Mouse (Mus musculus): ENCODE measurements at regions not wholly inside any gene's neighbourhood (a gene's known extent, or its start where the extent isn't known, plus 50 kb on each side); places are given as distances from the start of the nearest gene placed in this dataset.

DNA sequence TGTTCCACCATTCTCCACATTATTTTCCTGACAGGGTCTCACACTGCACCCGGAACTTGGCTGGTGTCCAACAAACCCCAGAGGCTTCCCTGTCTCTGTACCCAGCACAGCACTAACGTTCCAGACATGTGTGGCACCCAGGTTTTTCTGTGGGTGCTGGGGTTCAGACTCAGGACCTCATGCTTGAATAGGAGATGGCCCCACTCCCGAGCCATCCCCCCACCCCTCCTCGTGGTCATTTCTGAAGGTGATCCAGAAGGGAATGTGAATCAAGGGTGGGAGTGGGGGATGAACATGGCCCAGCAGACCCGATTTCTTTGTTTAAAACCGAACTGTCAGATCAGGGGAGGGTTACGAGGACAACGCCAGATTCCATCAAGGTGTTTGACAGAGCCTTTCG, 245.6 kb downstream of the Tbc1d1 start:
- Histone ChIP-seq H3K4me2 (no peak overlapping the region), H3K27ac (ENCODE audit: low read depth, low read length) (no peak overlapping the region), H3K9me3 (ENCODE audit: control insufficient read depth, low read length) (no peaks in the 10 kb centered on the region), H3K27me3 (replicated peaks; ENCODE audit: control insufficient read depth, insufficient read depth, low read length) (no peaks in the 10 kb centered on the region), H3K4me1 (replicated peaks; ENCODE audit: control insufficient read depth, insufficient read depth, low read length) (no peaks in the 10 kb centered on the region), H3K4me3 (ENCODE audit: low read depth, low read length) (no peak overlapping the region), H3K36me3 (ENCODE audit: control insufficient read depth, insufficient read depth, low read length) (no peaks in the 10 kb centered on the region), H3K9ac (ENCODE audit: low read depth, low read length) (no peak overlapping the region)
- WGBS, result 81% methylated on average over 9 of the region's 9 CpGs
- ATAC-seq (replicated peaks; ENCODE audit: low FRiP score) (no peak), DNase-seq (ENCODE audit: low spot score) (no peak)

DNA sequence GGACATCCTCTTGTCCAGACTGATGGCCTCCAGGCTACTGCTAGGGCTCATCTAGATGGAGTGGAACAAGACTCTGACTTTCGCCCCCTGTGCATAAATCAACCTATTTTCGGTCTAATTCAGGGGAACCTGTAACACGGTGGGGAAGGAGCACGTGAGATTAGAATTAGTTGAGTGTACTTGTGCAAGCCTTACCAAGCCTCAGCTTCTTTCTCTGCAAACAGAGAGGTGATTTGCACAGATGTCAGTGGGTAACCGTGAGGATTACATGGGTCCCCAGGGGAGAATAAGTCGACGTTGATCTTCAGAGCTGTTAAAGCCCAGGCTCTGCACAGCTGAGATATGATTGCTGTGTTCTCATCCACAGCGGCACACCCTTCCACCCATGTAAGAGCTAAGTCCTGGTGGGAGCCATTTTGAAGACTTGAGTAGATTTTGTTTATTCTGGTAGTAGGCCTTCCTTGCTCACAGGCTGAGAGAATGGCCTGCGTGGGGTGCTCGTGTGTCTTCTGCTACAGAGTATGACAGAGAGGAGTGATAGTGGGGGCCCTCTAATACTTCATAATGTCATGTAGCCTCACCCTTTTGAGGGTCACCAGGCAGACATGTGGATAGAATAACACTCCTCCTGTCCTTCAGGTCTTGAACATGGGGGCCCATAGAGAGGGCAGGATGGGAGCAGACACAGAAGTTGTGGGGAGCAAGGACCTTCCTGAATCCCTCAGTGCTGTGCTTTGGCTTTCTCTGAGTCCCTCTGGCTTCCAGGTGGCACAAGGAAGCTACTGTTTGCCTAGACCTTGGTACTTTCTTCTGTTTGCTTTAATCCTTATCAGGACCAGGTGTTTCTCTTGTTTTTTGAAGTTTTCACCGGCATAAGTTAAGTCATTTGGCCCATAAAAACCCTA, 247.2 kb downstream of the Tbc1d1 start:
- Histone ChIP-seq H3K4me1 (replicated peaks; ENCODE audit: control insufficient read depth, insufficient read depth, low read length) (no peaks in the 10 kb centered on the region), H3K27ac (ENCODE audit: low read depth, low read length) (no peak overlapping the region), H3K9me3 (ENCODE audit: control insufficient read depth, low read length) (no peaks in the 10 kb centered on the region), H3K27me3 (replicated peaks; ENCODE audit: control insufficient read depth, insufficient read depth, low read length) (no peaks in the 10 kb centered on the region), H3K4me3 (ENCODE audit: low read depth, low read length) (no peak overlapping the region), H3K4me2 (no peak overlapping the region), H3K9ac (ENCODE audit: low read depth, low read length) (no peak overlapping the region), H3K36me3 (ENCODE audit: control insufficient read depth, insufficient read depth, low read length) (no peaks in the 10 kb centered on the region)
- 76% methylated on average over 11 of the region's 11 CpGs for WGBS
- DNase-seq (ENCODE audit: low spot score) (no peak), ATAC-seq (replicated peaks; ENCODE audit: low FRiP score) (no peak)

DNA sequence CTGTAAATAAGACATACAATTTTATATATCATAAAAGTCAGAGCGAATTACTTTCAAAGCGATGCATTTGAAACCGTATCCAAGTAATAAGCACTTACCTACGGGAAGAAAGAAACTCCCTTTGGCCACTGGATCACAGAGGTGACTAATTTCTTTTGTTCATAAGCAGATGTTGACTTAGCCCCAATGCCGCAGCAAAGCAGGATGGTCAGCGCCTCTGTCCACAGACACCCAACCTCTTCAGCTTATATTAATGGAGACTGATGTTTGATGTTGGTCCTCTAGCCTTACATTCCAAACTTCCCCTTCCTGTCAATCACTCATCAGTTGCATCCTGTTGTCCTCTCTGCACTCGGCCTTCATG, 247.9 kb downstream of the Tbc1d1 start:
- Histone ChIP-seq H3K4me2 (no peak overlapping the region), H3K9me3 (ENCODE audit: control insufficient read depth, low read length) (no peaks in the 10 kb centered on the region), H3K4me3 (ENCODE audit: low read depth, low read length) (no peak overlapping the region), H3K36me3 (ENCODE audit: control insufficient read depth, insufficient read depth, low read length) (no peaks in the 10 kb centered on the region), H3K27ac (ENCODE audit: low read depth, low read length) (no peak overlapping the region), H3K9ac (ENCODE audit: low read depth, low read length) (no peak overlapping the region), H3K27me3 (replicated peaks; ENCODE audit: control insufficient read depth, insufficient read depth, low read length) (no peaks in the 10 kb centered on the region), H3K4me1 (replicated peaks; ENCODE audit: control insufficient read depth, insufficient read depth, low read length) (no peaks in the 10 kb centered on the region)
- ATAC-seq (replicated peaks; ENCODE audit: low FRiP score) (no peak), DNase-seq (ENCODE audit: low spot score) (no peak)
- WGBS, result 83% methylated on average over 7 of the region's 7 CpGs

DNA sequence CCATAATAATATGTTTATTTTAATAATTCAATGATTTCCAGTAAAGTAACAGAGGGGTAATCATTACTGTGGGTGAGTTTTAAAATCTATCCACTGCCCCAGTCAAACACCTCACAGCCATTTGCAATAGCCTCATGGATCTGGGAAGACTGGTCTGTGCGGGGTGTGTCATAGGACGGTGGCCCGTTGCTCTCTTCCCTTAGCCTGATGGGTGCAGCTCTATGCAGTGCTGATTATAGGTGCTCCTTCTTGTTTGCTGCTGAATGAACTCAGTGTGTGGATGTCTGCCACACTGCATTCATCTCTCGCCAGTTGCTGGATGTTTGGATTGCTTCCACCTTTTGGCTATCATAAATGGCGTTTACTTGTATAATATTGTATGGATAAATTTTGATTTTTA, 248.4 kb downstream of the Tbc1d1 start:
- no peak overlapping the region for H3K9ac ChIP-seq (ENCODE audit: low read depth, low read length)
- no peak overlapping the region for H3K27ac ChIP-seq (ENCODE audit: low read depth, low read length)
- H3K27me3 ChIP-seq (replicated peaks; ENCODE audit: control insufficient read depth, insufficient read depth, low read length), result no peaks in the 10 kb centered on the region
- H3K4me1 ChIP-seq (replicated peaks; ENCODE audit: control insufficient read depth, insufficient read depth, low read length), result no peaks in the 10 kb centered on the region
- no peaks in the 10 kb centered on the region for H3K36me3 ChIP-seq (ENCODE audit: control insufficient read depth, insufficient read depth, low read length)
- no peak overlapping the region for H3K4me2 ChIP-seq
- H3K9me3 ChIP-seq (ENCODE audit: control insufficient read depth, low read length), result no peaks in the 10 kb centered on the region
- 81% methylated on average over 5 of the region's 5 CpGs for WGBS
- no peak overlapping the region for H3K4me3 ChIP-seq (ENCODE audit: low read depth, low read length)
- DNase-seq (ENCODE audit: low spot score), result no peak
- no peak for ATAC-seq (replicated peaks; ENCODE audit: low FRiP score)

DNA sequence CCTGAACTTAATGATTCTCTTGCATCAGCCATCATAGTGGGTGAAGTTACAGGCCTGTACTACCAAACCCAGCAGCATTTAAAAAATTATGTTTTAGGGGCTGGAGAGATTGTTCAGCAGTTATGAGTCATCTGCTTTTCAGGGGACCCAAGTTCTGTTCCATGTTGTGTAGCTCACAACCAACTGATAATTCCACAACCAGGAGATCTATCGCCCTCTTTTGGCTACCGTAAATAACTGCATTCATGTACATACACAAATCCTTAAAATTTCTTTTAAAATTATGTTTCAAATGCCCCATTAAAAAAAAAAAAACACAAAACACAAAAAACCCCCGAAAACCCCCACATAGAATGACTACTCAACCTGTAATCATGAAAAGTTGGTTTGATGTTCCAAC, 252.8 kb downstream of the Tbc1d1 start:
- DNase-seq (ENCODE audit: low spot score), result no peak
- no peak for ATAC-seq (replicated peaks; ENCODE audit: low FRiP score)
- H3K4me2 ChIP-seq, result no peak overlapping the region
- H3K4me3 ChIP-seq (ENCODE audit: low read depth, low read length), result no peak overlapping the region
- H3K36me3 ChIP-seq (ENCODE audit: control insufficient read depth, insufficient read depth, low read length), result no peaks in the 10 kb centered on the region
- no peaks in the 10 kb centered on the region; the same call in none of the 2 replicates for H3K4me1 ChIP-seq (replicated peaks; ENCODE audit: control insufficient read depth, insufficient read depth, low read length)
- no peak overlapping the region for H3K9ac ChIP-seq (ENCODE audit: low read depth, low read length)
- 66% methylated on average over 3 of the region's 3 CpGs for WGBS
- H3K9me3 ChIP-seq (ENCODE audit: control insufficient read depth, low read length), result no peaks in the 10 kb centered on the region
- H3K27ac ChIP-seq (ENCODE audit: low read depth, low read length), result no peak overlapping the region
- H3K27me3 ChIP-seq (replicated peaks; ENCODE audit: control insufficient read depth, insufficient read depth, low read length), result no peaks in the 10 kb centered on the region

DNA sequence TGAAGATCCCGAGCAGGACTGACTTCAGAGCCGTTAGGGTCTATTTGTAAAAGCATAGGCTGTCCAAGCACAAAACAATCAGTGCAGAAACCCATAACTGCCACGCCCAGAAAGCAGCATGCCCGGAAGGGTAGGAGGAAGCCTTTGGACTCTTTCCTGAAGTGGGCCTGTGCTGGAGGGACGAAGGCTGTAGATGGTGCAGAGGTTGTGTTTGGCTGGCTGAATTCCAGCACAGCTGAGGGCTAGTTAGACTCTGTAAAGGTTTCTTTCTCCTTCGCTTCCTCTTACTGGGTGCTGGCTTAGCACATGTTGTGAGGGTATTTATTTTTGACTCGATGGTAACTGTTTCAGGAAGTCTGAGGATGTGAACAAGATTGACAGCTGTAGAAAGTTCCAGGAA, 254.5 kb downstream of the Tbc1d1 start:
- Histone ChIP-seq H3K4me2 (no peak overlapping the region), H3K9me3 (ENCODE audit: control insufficient read depth, low read length) (no peaks in the 10 kb centered on the region), H3K27ac (ENCODE audit: low read depth, low read length) (no peak overlapping the region), H3K27me3 (replicated peaks; ENCODE audit: control insufficient read depth, insufficient read depth, low read length) (no peaks in the 10 kb centered on the region), H3K36me3 (ENCODE audit: control insufficient read depth, insufficient read depth, low read length) (no peaks in the 10 kb centered on the region), H3K4me1 (replicated peaks; ENCODE audit: control insufficient read depth, insufficient read depth, low read length) (no peaks in the 10 kb centered on the region; the same call in none of the 2 replicates), H3K9ac (ENCODE audit: low read depth, low read length) (no peak overlapping the region), H3K4me3 (ENCODE audit: low read depth, low read length) (no peak overlapping the region)
- ATAC-seq (replicated peaks; ENCODE audit: low FRiP score) (no peak), DNase-seq (ENCODE audit: low spot score) (no peak)
- 56% methylated on average over 7 of the region's 7 CpGs for WGBS

DNA sequence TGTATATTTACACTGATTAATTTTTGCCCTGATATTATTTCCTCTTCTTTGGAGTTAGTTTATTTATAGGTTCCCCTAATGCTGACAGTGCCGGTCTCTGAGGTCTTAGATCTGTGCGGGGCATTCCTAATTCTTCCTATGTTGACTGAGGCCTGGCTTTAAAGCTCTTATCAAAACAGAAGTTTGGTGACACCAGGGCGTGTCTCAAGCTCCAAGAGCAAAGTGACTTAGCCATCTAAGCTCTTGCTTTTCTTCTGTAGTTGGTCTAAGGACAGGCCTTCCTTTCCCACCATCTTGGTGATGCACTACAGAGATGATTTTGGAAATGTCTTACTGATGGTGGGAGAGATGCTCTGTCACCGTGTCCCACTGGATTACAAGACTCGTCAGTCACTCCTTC, 258.4 kb downstream of the Tbc1d1 start:
- no peak overlapping the region for H3K4me3 ChIP-seq (ENCODE audit: low read depth, low read length)
- H3K27ac ChIP-seq (ENCODE audit: low read depth, low read length), result no peak overlapping the region
- no peaks in the 10 kb centered on the region; the same call in none of the 2 replicates for H3K4me1 ChIP-seq (replicated peaks; ENCODE audit: control insufficient read depth, insufficient read depth, low read length)
- 70% methylated on average over 5 of the region's 5 CpGs for WGBS
- no peaks in the 10 kb centered on the region for H3K9me3 ChIP-seq (ENCODE audit: control insufficient read depth, low read length)
- no peaks in the 10 kb centered on the region for H3K36me3 ChIP-seq (ENCODE audit: control insufficient read depth, insufficient read depth, low read length)
- H3K9ac ChIP-seq (ENCODE audit: low read depth, low read length), result no peak overlapping the region
- no peak for DNase-seq (ENCODE audit: low spot score)
- H3K27me3 ChIP-seq (replicated peaks; ENCODE audit: control insufficient read depth, insufficient read depth, low read length), result no peaks in the 10 kb centered on the region
- ATAC-seq (replicated peaks; ENCODE audit: low FRiP score), result no peak
- H3K4me2 ChIP-seq, result no peak overlapping the region

DNA sequence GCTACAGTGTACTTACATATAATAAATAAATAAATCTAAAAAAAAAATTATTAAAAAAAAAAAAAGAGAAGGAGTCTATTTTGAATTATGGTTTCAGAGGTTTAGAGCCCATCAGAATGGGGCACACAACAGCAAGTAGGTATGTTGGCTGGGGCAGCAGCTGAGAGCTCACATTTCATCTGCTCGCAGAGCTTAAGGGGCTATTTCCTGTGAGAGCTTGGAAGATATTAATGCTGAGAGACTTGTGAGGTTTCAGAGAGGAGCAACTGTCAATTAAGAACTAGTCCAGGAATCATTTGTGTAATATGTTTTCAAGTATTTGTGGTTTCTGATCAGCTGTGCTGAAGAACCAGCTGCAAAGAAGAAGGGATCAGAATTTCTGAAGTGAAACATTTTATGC, 263.3 kb downstream of the Tbc1d1 start:
- Histone ChIP-seq H3K4me3 (ENCODE audit: low read depth, low read length) (no peak overlapping the region), H3K9me3 (ENCODE audit: control insufficient read depth, low read length) (no peaks in the 10 kb centered on the region), H3K4me1 (replicated peaks; ENCODE audit: control insufficient read depth, insufficient read depth, low read length) (no peaks in the 10 kb centered on the region), H3K27ac (ENCODE audit: low read depth, low read length) (no peak overlapping the region), H3K27me3 (replicated peaks; ENCODE audit: control insufficient read depth, insufficient read depth, low read length) (no peaks in the 10 kb centered on the region), H3K36me3 (ENCODE audit: control insufficient read depth, insufficient read depth, low read length) (no peaks in the 10 kb centered on the region), H3K4me2 (no peak overlapping the region), H3K9ac (ENCODE audit: low read depth, low read length) (no peak overlapping the region)
- 66% methylated on average over 1 of the region's 1 CpGs for WGBS
- DNase-seq (ENCODE audit: low spot score) (no peak), ATAC-seq (replicated peaks; ENCODE audit: low FRiP score) (no peak)

All from liver, embryonic 11.5 days (tissue).